Mouse (Mus musculus) liver, embryonic 14.5 days (tissue): ENCODE measurements around the gene Gm49368.

ENCODE experiments used
- CTCF ChIP-seq: IDR thresholded peaks from 2 replicates; pipeline ENCODE4 v1.5.1; 2016; ENCODE audit warnings: antibody characterized with exemption, low read depth, control low read depth
- EP300 ChIP-seq: IDR thresholded peaks from 2 replicates; pipeline ENCODE4 v1.6.1; 2016; ENCODE audit warnings: antibody characterized with exemption, low read depth

- TF ChIP-seq CTCF: no peak
- TF ChIP-seq EP300: no peak
Measured at GRCm38 (mm10) chr7:128025381-128025780, 37.1 kb upstream of the Gm49368 start.
